Mouse (Mus musculus) C2C12 (cell line): Measurements from ENCODE around the gene Col11a2.

ENCODE experiments used
- CTCF ChIP-seq: IDR thresholded peaks from one replicate; pipeline ENCODE4 v1.5.1; 2011; ENCODE audit not compliant: control insufficient read depth, insufficient read depth, insufficient read length
- MAX ChIP-seq: IDR thresholded peaks from one replicate; pipeline ENCODE4 v1.6.1; 2011; ENCODE audit warnings: mild to moderate bottlenecking, control low read depth
- MYOD1 ChIP-seq: IDR thresholded peaks from one replicate; pipeline ENCODE4 v1.6.1; 2011; ENCODE audit warnings: low read depth; ENCODE audit not compliant: control insufficient read depth, insufficient read length
- MYOG ChIP-seq: IDR thresholded peaks from one replicate; pipeline ENCODE4 v1.6.1; 2011; ENCODE audit not compliant: control insufficient read depth, insufficient read length; ENCODE audit errors: extremely low read depth
- USF1 ChIP-seq: IDR thresholded peaks from one replicate; pipeline ENCODE4 v1.6.1; 2011; ENCODE audit warnings: low read depth, mild to moderate bottlenecking, control low read depth, moderate library complexity

- no peak for TF ChIP-seq CTCF
- no peak for TF ChIP-seq USF1
- no peak for TF ChIP-seq MYOG
- TF ChIP-seq MAX, result no peak
- no peak for TF ChIP-seq MYOD1
These were observed 16.8 kb upstream of the Col11a2 start for GRCm38 (mm10) chr17:34022414-34022783.
